Mouse (Mus musculus): ENCODE measurements around the gene Prss35.

The Prss35 gene

GRCm38 (mm10) chr9:86800600-86801163 is 57.2 kb downstream of the Prss35 start:
- no peak for DNase-seq

All from spleen, adult 18-20 months (tissue).